Mouse (Mus musculus) erythroblast, embryonic 14.5 days (primary cell): ENCODE results near the gene Ptk6.

Source experiments
- GATA1 ChIP-seq: IDR thresholded peaks from 2 replicates; pipeline ENCODE4 v1.6.1; 2012; ENCODE audit warnings: low read length, inconsistent platforms, mixed read lengths
- TAL1 ChIP-seq: IDR thresholded peaks from 3 replicates; pipeline ENCODE4 v1.6.1; 2012; ENCODE audit warnings: low read length, inconsistent platforms, mixed read lengths

- TF ChIP-seq TAL1 (no peak), GATA1 (no peak)
Observed at GRCm38 (mm10) chr2:181243706-181244394, 41.3 kb upstream of the Ptk6 start.
